Mouse (Mus musculus) heart, adult 18-20 months (tissue): ENCODE data around the gene Irf2bp1. TPM values are rescaled to one million over a fixed set of nuclear protein-coding genes. Genes with fewer than 3 reads are reported as not detected.

ENCODE experiments used
- DNase-seq, 2 experiments: peaks; one replicate each; pipeline ENCODE4 v3.0.0; 2021 to 2022; ENCODE audit warnings: mixed read lengths in 1 of 2
- total RNA-seq, 2 experiments: library from RNA; stranded (reverse); gene quantifications; 2 replicates each; pipeline ENCODE4 v1.2.3; 2021

The Irf2bp1 gene
- total RNA-seq, 2 experiments from 2014 or later = 22.4 to 23.1 TPM

- DNase-seq = no peak
Measured at GRCm38 (mm10) chr7:19000421-19000820, 3.4 kb upstream of the Irf2bp1 start.

GRCm38 (mm10) chr7:19001066-19001806 is 2.6 kb upstream of the Irf2bp1 start:
- peak; percentile 81 to 91 for DNase-seq

- DNase-seq = no peak
Measured at GRCm38 (mm10) chr7:19001807-19002085, 2.1 kb upstream of the Irf2bp1 start.

GRCm38 (mm10) chr7:19002115-19002514 is 1.7 kb upstream of the Irf2bp1 start:
- no peak for DNase-seq

- DNase-seq = peak; percentile 90 to 92
Measured at GRCm38 (mm10) chr7:19002848-19003498, 871 bp upstream of the Irf2bp1 start.

- DNase-seq = no peak
Measured at GRCm38 (mm10) chr7:19004631-19005079, 811 bp downstream of the Irf2bp1 start.

GRCm38 (mm10) chr7:19005417-19006121 is 1.7 kb downstream of the Irf2bp1 start:
- DNase-seq = no peak

- peak; percentile 82 to 91 for DNase-seq
Measured at GRCm38 (mm10) chr7:19006476-19006875, 2.6 kb downstream of the Irf2bp1 start.

- no peak for DNase-seq
Measured at GRCm38 (mm10) chr7:19007026-19007977, 3.5 kb downstream of the Irf2bp1 start.

GRCm38 (mm10) chr7:19010581-19010980 is 6.7 kb downstream of the Irf2bp1 start:
- DNase-seq = no peak

GRCm38 (mm10) chr7:19012025-19012621 is 8.3 kb downstream of the Irf2bp1 start:
- peak; percentile 58 to 61 for DNase-seq

GRCm38 (mm10) chr7:19012882-19013281 is 9.0 kb downstream of the Irf2bp1 start:
- DNase-seq = no peak

GRCm38 (mm10) chr7:19014452-19014851 is 10.6 kb downstream of the Irf2bp1 start:
- no peak for DNase-seq

- no peak for DNase-seq
Measured at GRCm38 (mm10) chr7:19016042-19016441, 12.2 kb downstream of the Irf2bp1 start.

- DNase-seq = no peak
Measured at GRCm38 (mm10) chr7:19017909-19018308, 14.1 kb downstream of the Irf2bp1 start.

- DNase-seq = no peak
Measured at GRCm38 (mm10) chr7:19021048-19021447, 17.2 kb downstream of the Irf2bp1 start.

GRCm38 (mm10) chr7:19022189-19022958 is 18.5 kb downstream of the Irf2bp1 start:
- no peak for DNase-seq

GRCm38 (mm10) chr7:19023357-19023814 is 19.5 kb downstream of the Irf2bp1 start, which contains the start of gene Foxa3:
TSS of gene Foxa3 (minus strand) at chr7:19023538.
- DNase-seq = peak; percentile 47 to 51

- DNase-seq = peak; percentile 94 to 97
Measured at GRCm38 (mm10) chr7:19024096-19024506, 20.3 kb downstream of the Irf2bp1 start, which contains the start of gene Sympk. TSS of gene Sympk (plus strand) at chr7:19024377.

- peak; percentile 19 to 46 for DNase-seq
Measured at GRCm38 (mm10) chr7:19024581-19025255, 20.9 kb downstream of the Irf2bp1 start.
